Mouse (Mus musculus): ENCODE measurements at regions not wholly inside any gene's neighbourhood (a gene's known extent, or its start where the extent isn't known, plus 50 kb on each side); places are given as distances from the start of the nearest gene placed in this dataset.
"Not testable (repeated sequence)": the region's sequence is repeated elsewhere in the genome, so short reads cannot be mapped to it uniquely, and the experiment has no call there.

DNA sequence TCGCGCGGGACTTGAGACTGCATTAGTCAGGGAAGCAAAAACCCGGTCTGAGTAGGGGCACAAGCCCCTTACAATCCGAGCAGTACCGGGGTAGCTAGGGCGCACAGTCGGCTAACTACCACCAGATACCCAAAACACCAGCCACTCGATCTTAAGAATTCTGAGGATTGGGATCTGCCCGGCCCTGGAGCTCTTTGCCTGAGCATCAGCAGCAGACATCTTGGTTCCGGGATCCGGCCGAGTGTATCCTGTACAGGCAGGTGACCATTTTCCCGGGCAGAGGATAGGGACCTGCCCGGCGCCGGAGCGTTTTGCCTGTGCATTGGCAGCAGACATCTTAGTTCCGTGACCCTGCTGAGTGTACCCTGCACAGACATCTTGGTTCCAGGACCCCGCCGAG, 66.7 kb upstream of the Zfp960 start:
- H3K27me3 ChIP-seq (ENCODE audit: control insufficient read depth, insufficient read depth, low read length); H3K4me2 ChIP-seq (ENCODE audit: low read depth, low read length, severe bottlenecking); H3K9ac ChIP-seq (ENCODE audit: low read length); H3K27ac ChIP-seq (ENCODE audit: low read depth, low read length); H3K4me1 ChIP-seq (replicated peaks; ENCODE audit: control insufficient read depth, insufficient read depth, low read length); H3K4me3 ChIP-seq (ENCODE audit: low read depth, low read length); ATAC-seq (replicated peaks; ENCODE audit: low FRiP score); H3K9me3 ChIP-seq (ENCODE audit: control insufficient read depth, low read length); DNase-seq (ENCODE audit: low spot score); H3K36me3 ChIP-seq (ENCODE audit: control insufficient read depth, insufficient read depth, low read length): not testable (repeated sequence)
- 85% methylated on average over 21 of the region's 21 CpGs for whole genome bisulfite sequencing

DNA sequence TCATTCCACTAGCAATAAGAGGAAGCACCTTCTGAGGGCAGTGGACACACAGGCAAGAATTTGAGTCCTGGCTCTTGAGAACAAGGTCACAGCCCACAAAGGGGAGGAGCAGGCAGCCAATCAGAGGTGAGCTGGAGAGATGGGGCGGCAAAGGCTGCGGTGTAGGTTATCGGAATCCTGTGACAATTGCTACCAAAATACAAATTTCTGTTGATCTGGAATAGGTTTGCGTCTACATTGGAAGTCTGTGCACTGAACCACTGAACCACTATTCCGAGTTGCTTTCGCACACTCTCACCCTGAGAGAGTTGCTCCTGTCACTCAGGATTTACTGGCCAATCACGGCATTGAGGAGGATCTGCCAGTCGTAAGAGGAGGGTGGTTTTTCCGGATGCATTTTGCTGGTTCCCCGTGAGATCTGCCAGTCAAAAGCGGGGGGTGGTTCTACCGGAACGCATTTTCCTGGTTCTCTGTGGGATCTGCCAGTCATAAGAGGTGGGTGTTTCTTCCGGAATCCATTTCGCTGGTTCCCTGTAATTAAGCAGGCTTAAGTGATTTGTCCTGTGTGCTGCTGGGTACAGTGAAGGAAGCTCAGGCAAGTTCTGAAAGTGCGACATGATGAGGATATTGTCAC, 59.2 kb upstream of the Zfp960 start:
- Histone ChIP-seq H3K4me2 (ENCODE audit: low read depth, low read length, severe bottlenecking) (peak overlapping the region; percentile 51; the same call in 1 of the 2 replicates), H3K4me3 (ENCODE audit: low read depth, low read length) (peak overlapping the region; percentile 41), H3K9ac (ENCODE audit: low read length) (peak overlapping the region; percentile 49; the same call in 1 of the 2 replicates)
- not testable (repeated sequence) for H3K27me3 ChIP-seq (ENCODE audit: control insufficient read depth, insufficient read depth, low read length); H3K27ac ChIP-seq (ENCODE audit: low read depth, low read length); H3K36me3 ChIP-seq (ENCODE audit: control insufficient read depth, insufficient read depth, low read length); H3K4me1 ChIP-seq (replicated peaks; ENCODE audit: control insufficient read depth, insufficient read depth, low read length); H3K9me3 ChIP-seq (ENCODE audit: control insufficient read depth, low read length)
- 5% methylated on average over 16 of the region's 16 CpGs for WGBS
- ATAC-seq (replicated peaks; ENCODE audit: low FRiP score) (peak; percentile 100), DNase-seq (ENCODE audit: low spot score) (peak; percentile 85)

DNA sequence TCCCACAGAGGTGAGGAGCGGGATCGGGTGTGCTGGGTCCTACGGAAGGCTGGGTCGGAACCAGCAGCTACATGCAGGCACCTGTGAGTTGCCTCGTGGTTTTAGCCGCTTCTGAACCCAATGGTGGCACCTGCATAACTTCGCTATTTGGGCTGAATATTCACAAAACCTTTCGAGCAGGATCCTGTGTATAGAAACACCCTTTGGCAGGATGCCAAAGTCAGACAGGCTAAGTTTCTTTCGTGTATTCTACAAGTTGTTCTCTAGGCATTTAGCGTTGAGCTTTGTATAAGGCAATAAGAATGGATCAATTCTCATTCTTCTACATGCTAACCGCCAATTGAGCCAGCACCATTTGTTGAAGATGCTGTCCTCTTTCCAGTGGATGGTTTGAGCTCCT, 58.6 kb upstream of the Zfp960 start:
- not testable (repeated sequence) for H3K36me3 ChIP-seq (ENCODE audit: control insufficient read depth, insufficient read depth, low read length); ATAC-seq (replicated peaks; ENCODE audit: low FRiP score); H3K9me3 ChIP-seq (ENCODE audit: control insufficient read depth, low read length); H3K27me3 ChIP-seq (ENCODE audit: control insufficient read depth, insufficient read depth, low read length); H3K27ac ChIP-seq (ENCODE audit: low read depth, low read length); H3K4me1 ChIP-seq (replicated peaks; ENCODE audit: control insufficient read depth, insufficient read depth, low read length); DNase-seq (ENCODE audit: low spot score)
- peak overlapping the region; percentile 49; the same call in 1 of the 2 replicates for H3K9ac ChIP-seq (ENCODE audit: low read length)
- peak overlapping the region; percentile 41 for H3K4me3 ChIP-seq (ENCODE audit: low read depth, low read length)
- peak overlapping the region; percentile 51 for H3K4me2 ChIP-seq (ENCODE audit: low read depth, low read length, severe bottlenecking)
- WGBS, result 5% methylated on average over 11 of the region's 11 CpGs
